Mouse (Mus musculus): Measurements from ENCODE around the gene Serpina1f.
"Not testable (repeated sequence)": the region's sequence is repeated elsewhere in the genome, so short reads cannot be mapped to it uniquely, and the experiment has no call there.

- TF ChIP-seq CTCF, EP300 (IDR thresholded peaks at IDR 0.05; ENCODE audit: low read depth): not testable (repeated sequence)
Observed at GRCm38 (mm10) chr12:103679853-103680252, 15.5 kb downstream of the Serpina1f start.
